Mouse (Mus musculus) heart, postnatal 36 days (tissue): ENCODE data around the gene Top1. TPM values are rescaled to one million over a fixed set of nuclear protein-coding genes. Genes with fewer than 3 reads are reported as not detected.

Experiments used
- DNase-seq, 2 experiments: peaks; one replicate each; pipeline ENCODE4 v3.0.0; 2021 to 2022
- intact Hi-C: fragments of 180-260 bp; cut with DNase I; formaldehyde crosslinking; loops from one replicate; pipeline ENCODE4 v1.15.1; 2025
- total RNA-seq, 2 experiments: library from RNA; stranded (reverse); gene quantifications; 2 replicates each; pipeline ENCODE4 v1.2.3; 2021

Gene Top1
- 10 to 100 TPM; 46.9 to 50.5 TPM for total RNA-seq

- intact Hi-C loops: loop anchor here (2.0 kb wide), 2 partner anchors 25 to 55 kb away; no protein-coding TSS in a partner anchor
- DNase-seq: peak; percentile 98 to 99
These were observed at the start of gene Top1 for GRCm38 (mm10) chr2:160645614-160646137. TSS of gene Top1 (plus strand) at chr2:160645888.

GRCm38 (mm10) chr2:160597582-160598281 lies 48.0 kb upstream of the Top1 start:
- intact Hi-C loops: loop anchor here (1.0 to 5.0 kb wide), 3 partner anchors 120 to 345 kb away; no protein-coding TSS in a partner anchor
- DNase-seq: peak; percentile 72 to 78

DNA sequence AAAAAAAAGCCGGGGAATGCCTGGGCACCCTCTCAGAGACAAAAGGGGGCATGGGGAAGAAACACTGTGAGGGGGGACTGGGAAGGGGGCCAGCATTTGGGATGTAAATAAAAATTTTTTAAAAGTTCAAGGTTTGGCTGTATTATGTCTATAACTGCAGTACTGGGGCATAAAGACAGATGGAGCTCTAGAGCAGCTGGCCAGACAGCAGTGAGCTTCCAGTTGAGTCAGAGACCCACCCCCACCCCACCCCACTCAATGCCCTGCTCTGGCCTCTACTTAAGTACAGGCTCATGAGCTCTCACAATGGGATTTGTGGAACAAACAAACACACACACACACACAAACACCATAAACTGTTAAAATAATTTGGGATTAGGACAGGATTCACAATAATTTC lies 43.9 kb upstream of the Top1 start:
- intact Hi-C loops: loop anchor here (5.0 kb wide), 1 partner anchor 100 kb away; no protein-coding TSS in a partner anchor
- DNase-seq: peak; percentile 28 to 46

DNA sequence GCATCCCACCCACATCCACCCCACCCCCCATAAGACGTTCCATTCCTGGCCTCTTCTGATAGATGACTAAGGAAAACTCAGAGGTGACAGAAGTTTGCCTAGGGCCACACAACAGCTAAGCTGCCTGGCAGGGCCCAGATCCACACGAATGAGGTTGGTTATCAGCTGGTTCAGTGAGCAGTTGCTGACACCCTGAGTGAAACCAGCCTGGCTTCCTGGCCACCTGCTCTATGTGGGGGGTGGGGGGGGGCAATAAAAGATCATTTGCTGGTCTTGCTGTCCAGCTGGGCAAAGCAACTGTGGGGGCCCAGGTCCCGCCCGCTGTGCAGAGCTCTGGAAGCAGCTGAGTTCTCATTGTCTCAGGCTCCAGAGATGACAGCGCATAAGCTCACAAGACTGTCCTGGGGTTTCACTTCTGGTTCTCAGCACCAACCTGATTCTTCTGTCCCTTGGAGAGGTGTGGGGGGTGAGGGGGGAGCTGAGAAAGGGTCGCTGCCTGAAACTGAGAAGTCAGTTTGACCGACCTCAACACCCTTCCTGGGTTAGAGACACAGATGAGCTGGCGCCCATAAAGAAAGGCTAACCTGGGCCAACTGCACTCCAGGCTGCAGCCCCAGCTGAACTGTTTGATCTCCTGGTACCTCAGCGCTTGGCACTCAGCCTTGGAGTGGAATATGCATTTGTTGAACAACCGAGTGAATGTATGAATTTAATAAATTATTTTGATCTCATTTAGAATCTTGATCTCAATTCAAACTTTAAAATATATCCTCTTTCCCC lies 42.3 kb upstream of the Top1 start:
- intact Hi-C loops: loop anchor here (5.0 kb wide), 1 partner anchor 99 kb away; no protein-coding TSS in a partner anchor

GRCm38 (mm10) chr2:160610012-160610411 lies 35.7 kb upstream of the Top1 start:
- intact Hi-C loops: loop anchor here (5.0 to 10.0 kb wide), 2 partner anchors 75 to 107 kb away; no protein-coding TSS in a partner anchor
- no peak for DNase-seq

More for the DNA sequence above, 42.3 kb upstream of the Top1 start:
- DNase-seq: no peak

GRCm38 (mm10) chr2:160613186-160613919 lies 32.3 kb upstream of the Top1 start:
- intact Hi-C loops: loop anchor here (5.0 to 10.0 kb wide), 2 partner anchors 71 to 104 kb away; no protein-coding TSS in a partner anchor
- DNase-seq: no peak

GRCm38 (mm10) chr2:160617741-160618140 lies 27.9 kb upstream of the Top1 start:
- no peak for DNase-seq
- intact Hi-C loops: loop anchor here (5.0 to 10.0 kb wide), 3 partner anchors 67 to 180 kb away; no protein-coding TSS in a partner anchor

DNA sequence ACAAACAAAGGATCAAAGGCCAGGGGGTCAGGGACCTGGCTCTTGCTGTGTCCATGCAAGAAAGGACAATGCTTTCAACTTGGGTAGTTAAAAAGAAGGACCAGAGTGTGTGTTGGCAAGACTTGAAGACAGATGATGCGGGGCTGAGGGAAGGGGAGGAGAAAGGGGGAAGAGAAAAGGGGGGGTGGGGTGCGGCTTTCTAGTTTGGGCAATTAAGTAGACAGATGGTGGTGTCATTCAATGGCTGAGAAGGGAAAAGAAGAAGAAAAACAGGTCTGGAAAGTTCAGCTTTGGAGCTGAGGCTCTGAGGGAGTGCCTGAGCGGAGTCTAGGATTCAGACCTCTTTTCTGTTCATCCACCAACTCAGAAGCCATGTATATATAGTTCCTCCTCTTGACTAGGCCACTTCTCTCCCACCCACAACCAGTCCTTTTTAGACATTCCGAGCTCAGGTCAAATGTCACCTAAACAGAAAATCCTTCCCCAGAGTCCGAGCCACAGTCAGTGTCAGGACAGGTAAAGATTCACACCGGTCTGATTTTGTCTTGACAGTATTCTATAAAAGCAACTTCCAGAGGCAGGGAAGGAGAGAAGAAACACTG lies 27.0 kb upstream of the Top1 start:
- intact Hi-C loops: loop anchor here (5.0 to 10.0 kb wide), 3 partner anchors 66 to 179 kb away; no protein-coding TSS in a partner anchor
- DNase-seq: no peak

DNA sequence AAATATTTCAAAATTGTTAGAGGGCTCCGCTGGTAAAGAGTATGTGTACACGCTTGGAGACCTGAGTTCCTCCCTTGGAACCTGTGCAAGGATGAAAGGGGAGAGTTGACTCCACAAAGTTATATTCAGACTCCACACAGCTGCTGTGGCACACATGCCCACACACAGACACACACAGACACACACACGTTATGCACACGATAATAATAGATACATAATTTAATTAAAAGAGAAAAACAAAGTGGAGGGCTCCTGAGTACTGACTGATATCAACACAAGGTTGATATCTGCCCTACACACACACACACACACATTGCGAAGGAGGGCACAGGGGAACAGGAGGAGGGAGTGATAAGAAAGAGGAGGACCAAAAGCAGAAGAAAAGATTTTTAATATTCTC lies 26.4 kb upstream of the Top1 start:
- DNase-seq: no peak
- intact Hi-C loops: loop anchor here (5.0 to 10.0 kb wide), 3 partner anchors 66 to 178 kb away; no protein-coding TSS in a partner anchor

DNA sequence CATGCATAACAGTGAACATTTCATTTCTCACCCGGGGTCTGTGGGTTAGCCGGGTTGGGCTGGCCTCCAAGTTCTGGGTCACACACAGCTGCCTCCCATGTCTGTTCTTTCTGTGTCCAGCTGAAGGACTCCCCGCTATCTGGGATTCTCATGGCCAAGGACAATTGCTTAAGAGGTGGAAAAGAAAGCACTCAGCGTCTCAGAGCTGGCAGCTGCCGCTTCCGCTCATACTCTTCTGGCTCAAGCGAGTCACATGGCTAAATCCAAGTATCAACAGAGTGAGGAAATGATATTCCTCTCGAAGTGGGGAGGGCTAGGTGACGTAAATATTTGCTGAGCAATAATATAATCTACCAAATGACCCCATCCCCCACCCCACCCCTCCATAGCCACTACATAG lies 25.9 kb upstream of the Top1 start:
- DNase-seq: peak; percentile 74 to 76
- intact Hi-C loops: loop anchor here (2.0 to 10.0 kb wide), 4 partner anchors 27 to 177 kb away; no protein-coding TSS in a partner anchor

GRCm38 (mm10) chr2:160620279-160620963 lies 25.3 kb upstream of the Top1 start:
- DNase-seq: peak in 1 of 2 experiments; percentile 41
- intact Hi-C loops: loop anchor here (2.0 kb wide), 1 partner anchor 26 kb away; no protein-coding TSS in a partner anchor

DNA sequence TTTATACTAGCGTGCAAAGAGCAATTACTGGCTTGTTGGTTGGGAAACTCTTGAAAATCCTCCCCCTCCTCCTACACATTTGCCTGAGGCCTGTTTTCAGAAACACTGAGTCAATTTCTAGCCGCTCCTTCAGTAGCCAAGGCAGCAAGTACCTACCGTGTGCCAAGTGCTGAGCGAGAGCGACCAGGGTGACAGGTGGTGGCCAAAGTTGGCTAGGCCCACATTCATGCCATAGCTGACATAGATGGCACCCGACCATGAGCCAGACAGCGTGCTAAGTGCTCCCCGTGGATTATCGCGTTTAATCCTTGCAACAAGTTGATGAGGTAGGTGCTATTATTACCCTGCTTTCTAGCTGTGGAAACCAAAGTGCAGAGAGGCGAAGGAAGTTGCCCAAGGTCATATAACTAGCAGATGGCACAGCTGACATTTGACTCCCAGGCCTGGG lies 24.7 kb upstream of the Top1 start:
- DNase-seq: peak; percentile 36 to 51
- intact Hi-C loops: loop anchor here (2.0 kb wide), 1 partner anchor 26 kb away; no protein-coding TSS in a partner anchor

DNA sequence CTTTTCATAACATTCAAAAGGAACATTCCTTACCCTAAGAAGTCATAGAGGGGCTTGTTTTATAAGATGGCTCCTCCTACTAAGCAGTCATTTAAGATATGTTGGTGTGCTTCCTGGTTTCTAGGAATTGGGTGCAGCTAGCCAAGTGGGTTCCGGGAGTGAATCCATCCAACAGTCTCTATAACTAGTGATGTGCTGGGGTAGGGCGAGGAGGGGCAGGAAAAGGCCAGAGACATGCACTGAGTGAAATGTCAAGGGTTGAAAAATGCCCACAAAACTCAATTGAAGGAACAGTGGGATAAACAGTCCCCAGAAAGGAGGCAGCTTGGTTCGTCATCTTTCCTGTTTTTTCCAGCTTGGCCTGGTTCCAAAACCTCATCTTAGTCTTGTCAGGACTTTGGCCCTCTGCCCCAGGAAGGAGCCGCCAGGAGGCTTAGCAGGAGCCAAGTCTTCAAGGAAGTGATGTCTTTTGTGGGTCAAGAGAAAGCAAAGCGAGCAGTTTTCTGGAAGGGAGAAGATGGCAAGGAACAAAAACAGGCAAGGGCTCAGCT lies 24.0 kb upstream of the Top1 start:
- intact Hi-C loops: loop anchor here (2.0 kb wide), 1 partner anchor 25 kb away; no protein-coding TSS in a partner anchor
- peak; percentile 86 to 88 for DNase-seq

DNA sequence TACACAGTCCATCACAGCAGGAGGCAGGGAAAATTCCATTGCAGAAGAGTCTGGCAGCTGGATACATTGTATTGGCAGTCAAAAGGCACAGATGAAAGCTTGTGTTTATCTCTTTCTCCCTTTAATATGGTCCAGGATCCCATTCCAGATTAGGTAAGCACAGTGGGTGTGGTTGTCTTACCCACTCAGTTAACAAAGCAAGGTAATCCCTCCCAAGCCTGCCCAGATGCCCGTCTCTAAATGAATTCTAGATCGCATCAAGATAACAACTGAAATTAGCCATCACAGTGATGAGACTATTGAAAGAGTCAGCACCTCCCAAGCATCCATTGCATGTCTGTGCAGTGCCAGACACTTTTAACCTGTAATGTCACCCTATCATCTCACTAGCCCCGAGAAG lies 23.0 kb upstream of the Top1 start:
- intact Hi-C loops: no loop called here
- DNase-seq: no peak

GRCm38 (mm10) chr2:160623745-160624144 lies 21.9 kb upstream of the Top1 start:
- intact Hi-C loops: no loop called here
- DNase-seq: no peak

- no peak for DNase-seq
- intact Hi-C loops: no loop called here
These were observed 18.3 kb upstream of the Top1 start for GRCm38 (mm10) chr2:160627207-160628025.

GRCm38 (mm10) chr2:160628055-160628454 lies 17.6 kb upstream of the Top1 start:
- DNase-seq: no peak
- intact Hi-C loops: no loop called here
